Mouse (Mus musculus): ENCODE results near the gene Galc. TPM values are rescaled to one million over a fixed set of nuclear protein-coding genes. Genes with fewer than 3 reads are reported as not detected.

Gene Galc
- total and polyA plus RNA-seq, 3 experiments, result not detected

DNA sequence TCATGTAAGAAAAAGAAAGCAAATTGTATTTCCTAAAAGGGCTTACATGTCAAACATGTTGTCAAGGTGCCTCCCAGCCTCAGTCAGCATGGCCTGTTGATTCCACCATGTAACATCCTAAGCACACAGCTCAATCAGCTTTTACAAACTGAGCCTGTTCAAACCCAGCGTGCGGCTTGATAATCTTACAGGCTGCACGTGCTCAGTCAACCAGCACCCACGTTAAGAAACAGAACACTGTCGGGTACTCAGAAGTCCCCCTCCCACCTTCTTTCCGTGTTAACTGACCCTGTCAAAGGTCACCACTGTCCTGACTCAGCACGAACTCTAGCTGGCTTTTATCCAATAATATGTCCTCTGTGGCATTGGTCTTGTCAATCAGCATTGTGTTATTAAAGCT is 13.2 kb upstream of the Galc start:
- Histone ChIP-seq H3K79me2 (ENCODE audit: control insufficient read depth, insufficient read depth, low read length, poor library complexity) (no peaks in the 10 kb centered on the region), H3K9ac (ENCODE audit: control insufficient read depth, low read depth, low read length, poor library complexity, severe bottlenecking) (no peak overlapping the region), H3K27ac (ENCODE audit: control insufficient read depth, low read depth, low read length) (no peak overlapping the region), H3K4me3 (ENCODE audit: control insufficient read depth in 1 of 2, insufficient read depth in 1 of 2, low read depth in 2 of 2, low read length in 2 of 2) (no peak overlapping the region), H3K4me1 (ENCODE audit: control insufficient read depth in 1 of 2, insufficient read depth in 2 of 2, low read length in 2 of 2) (no peaks in the 10 kb centered on the region), H3K36me3 (ENCODE audit: control insufficient read depth in 1 of 2, insufficient read depth in 2 of 2, low read length in 2 of 2) (no peaks in the 10 kb centered on the region), H3K9me3 (replicated peaks; ENCODE audit: insufficient read depth, low read length) (no peaks in the 10 kb centered on the region), H3K27me3 (ENCODE audit: control insufficient read depth in 1 of 2, insufficient read depth in 2 of 2, low read length in 2 of 2) (no peaks in the 10 kb centered on the region)
- TF ChIP-seq NELFE (IDR thresholded peaks at IDR 0.05; ENCODE audit: low read depth, low read length), result no peak
- no peak for TF ChIP-seq RCOR1 (IDR thresholded peaks at IDR 0.05; ENCODE audit: low read depth, low read length)
- TF ChIP-seq POLR2A (IDR thresholded peaks at IDR 0.05; ENCODE audit: control insufficient read depth in 1 of 2, insufficient read depth in 1 of 2, low read depth in 1 of 2, low read length in 2 of 2, poor library complexity in 1 of 2), result no peak
- TF ChIP-seq MYC (IDR thresholded peaks at IDR 0.05; ENCODE audit: low read depth, low read length), result no peak
- no peak for TF ChIP-seq KAT2A (conservative IDR thresholded peaks at IDR 0.05; ENCODE audit: low read depth, low read length)
- no peak for TF ChIP-seq HCFC1 (IDR thresholded peaks at IDR 0.05; ENCODE audit: low read depth, low read length)
- no peak for TF ChIP-seq TAL1 (IDR thresholded peaks at IDR 0.05; ENCODE audit: low read length)
- no peak for TF ChIP-seq MEF2A (IDR thresholded peaks at IDR 0.05; ENCODE audit: extremely low read depth, insufficient replicate concordance, low read depth, low read length, poor library complexity, severe bottlenecking)
- no peak for TF ChIP-seq CHD2 (IDR thresholded peaks at IDR 0.05; ENCODE audit: low read length)
- no peak for TF ChIP-seq USF1 (IDR thresholded peaks at IDR 0.05; ENCODE audit: low read depth, low read length)
- no peak for TF ChIP-seq ZKSCAN1 (IDR thresholded peaks at IDR 0.05; ENCODE audit: low read depth, low read length)
- TF ChIP-seq UBTF (IDR thresholded peaks at IDR 0.05; ENCODE audit: borderline replicate concordance, insufficient read depth, low read depth, low read length), result no peak
- TF ChIP-seq ETS1 (IDR thresholded peaks at IDR 0.05; ENCODE audit: low read depth, low read length), result no peak
- no peak for TF ChIP-seq USF2 (IDR thresholded peaks at IDR 0.05; ENCODE audit: borderline replicate concordance in 1 of 2, insufficient read depth in 1 of 2, low read depth in 1 of 2, low read length in 2 of 2)
- no peak for TF ChIP-seq POLR2AphosphoS5 (IDR thresholded peaks at IDR 0.05; ENCODE audit: borderline replicate concordance, low read depth, low read length)
- DNase-seq (ENCODE audit: low read depth, low spot score), result no peak

DNA sequence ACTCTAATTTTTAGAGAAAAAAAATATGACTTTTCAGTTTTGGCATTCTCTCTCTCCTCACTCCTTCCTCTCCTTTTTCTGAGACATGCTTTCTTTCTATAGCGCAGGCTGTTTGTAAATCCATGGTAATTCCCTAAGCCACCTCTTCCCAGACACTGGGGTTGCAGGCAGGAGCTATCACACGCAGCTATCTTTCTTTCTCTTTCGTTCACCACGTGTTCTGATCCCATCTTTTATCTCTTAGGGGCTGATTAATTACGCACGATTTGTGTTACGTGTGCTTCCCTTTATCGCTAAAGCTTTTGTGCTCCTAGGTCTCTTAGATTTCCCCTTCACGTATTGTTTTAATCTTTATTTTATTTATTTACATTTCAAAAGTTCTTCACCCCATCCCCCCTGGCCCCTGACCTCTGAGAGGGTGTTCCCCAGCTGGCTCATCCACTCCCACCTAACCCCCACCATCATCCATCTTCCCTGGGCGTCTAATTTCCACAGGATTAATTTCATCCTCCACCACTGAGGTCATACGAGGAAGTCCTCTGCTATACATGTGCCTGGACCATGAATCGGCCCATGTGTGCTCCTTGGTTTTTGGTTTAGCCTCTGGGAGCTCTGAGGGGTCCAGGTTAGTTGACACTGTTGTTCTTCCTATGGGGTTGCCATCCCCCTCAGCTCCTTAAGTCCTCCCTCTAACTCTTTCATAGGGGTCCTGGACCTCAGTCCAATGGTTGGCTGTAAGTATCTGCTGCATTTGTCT is 11.7 kb upstream of the Galc start:
- Histone ChIP-seq H3K4me1 (ENCODE audit: control insufficient read depth in 1 of 2, insufficient read depth in 2 of 2, low read length in 2 of 2) (no peaks in the 10 kb centered on the region), H3K36me3 (ENCODE audit: control insufficient read depth in 1 of 2, insufficient read depth in 2 of 2, low read length in 2 of 2) (no peaks in the 10 kb centered on the region), H3K79me2 (ENCODE audit: control insufficient read depth, insufficient read depth, low read length, poor library complexity) (no peaks in the 10 kb centered on the region), H3K4me3 (ENCODE audit: control insufficient read depth in 1 of 2, insufficient read depth in 1 of 2, low read depth in 2 of 2, low read length in 2 of 2) (no peak overlapping the region), H3K27ac (ENCODE audit: control insufficient read depth, low read depth, low read length) (no peak overlapping the region), H3K9ac (ENCODE audit: control insufficient read depth, low read depth, low read length, poor library complexity, severe bottlenecking) (no peak overlapping the region), H3K9me3 (replicated peaks; ENCODE audit: insufficient read depth, low read length) (no peaks in the 10 kb centered on the region), H3K27me3 (ENCODE audit: control insufficient read depth in 1 of 2, insufficient read depth in 2 of 2, low read length in 2 of 2) (no peaks in the 10 kb centered on the region)
- TF ChIP-seq TCF12 (IDR thresholded peaks at IDR 0.05; ENCODE audit: low read depth, low read length), result no peak
- no peak for TF ChIP-seq E2F4 (IDR thresholded peaks at IDR 0.05; ENCODE audit: borderline replicate concordance, low read depth, low read length)
- TF ChIP-seq ZKSCAN1 (IDR thresholded peaks at IDR 0.05; ENCODE audit: low read depth, low read length), result no peak
- no peak for TF ChIP-seq NRF1 (IDR thresholded peaks at IDR 0.05; ENCODE audit: insufficient read depth, low read depth, low read length, poor library complexity, severe bottlenecking)
- TF ChIP-seq GABPA (IDR thresholded peaks at IDR 0.05; ENCODE audit: low read depth, low read length), result no peak
- TF ChIP-seq MAZ (IDR thresholded peaks at IDR 0.05; ENCODE audit: low read depth, low read length), result no peak
- DNase-seq (ENCODE audit: low read depth, low spot score), result no peak

Measured in MEL (cell line).